Mouse (Mus musculus) ES-E14 (cell line): ENCODE results near the gene Xrcc1.

Experiments used
- CHD2 ChIP-seq: IDR thresholded peaks from 2 replicates; pipeline ENCODE4 v1.6.1; 2014; ENCODE audit warnings: mild to moderate bottlenecking, low read depth, low read length, inconsistent platforms
- ZC3H11A ChIP-seq: IDR thresholded peaks from 2 replicates; pipeline ENCODE4 v1.6.1; 2012; ENCODE audit warnings: low read depth, mild to moderate bottlenecking, inconsistent platforms, low read length, borderline replicate concordance
- ZNF384 ChIP-seq: IDR thresholded peaks from 2 replicates; pipeline ENCODE4 v1.6.1; 2012; ENCODE audit warnings: low read depth, low read length, inconsistent platforms

GRCm38 (mm10) chr7:24506838-24507725 is 39.0 kb upstream of the Xrcc1 start, which contains the start of gene Zfp428:
- peak; percentile 70; the same call in 1 of the 2 replicates for TF ChIP-seq CHD2
- TF ChIP-seq ZNF384 = peak; percentile 97
- no peak for TF ChIP-seq ZC3H11A
